Mouse (Mus musculus) heart, adult 2 months (tissue): Measurements from ENCODE around the gene Slc6a6.

Source experiments
- CTCF ChIP-seq: fragments of 200-600 bp; IDR thresholded peaks from 2 replicates; pipeline ENCODE4 v1.8.1; 2022; ENCODE audit warnings: antibody characterized with exemption, mild to moderate bottlenecking, moderate library complexity
- EP300 ChIP-seq: fragments of 200-500 bp; IDR thresholded peaks from 2 replicates; pipeline ENCODE4 v1.6.1; 2011; ENCODE audit warnings: low read depth, low read length, control low read depth; ENCODE audit not compliant: insufficient read depth

GRCm38 (mm10) chr6:91689231-91689630 lies 5.4 kb downstream of the Slc6a6 start:
- TF ChIP-seq CTCF (no peak), EP300 (no peak)
